ENCODE assay signal across 10 mouse cellular contexts in genomic region chr3:89417131-89417530, GRCm38 (mm10). TPM values are rescaled to one million over a fixed set of nuclear protein-coding genes. Genes with fewer than 3 reads are reported as not detected.
A peak's percentile ranks its signal among the peaks of the same experiment; 100 is the strongest.
DNase-seq lines count a peak whose midpoint lies in the region; ATAC-seq and TF ChIP-seq lines count a peak whose summit lies in the region.
"Had no signal": no experiment of that assay in that cellular context is flagged by ENCODE, and none has a peak within 500 bp of the region (broad histone marks: within the 10 kb centered on the region; RNA-seq: fewer than 3 reads in every experiment).

No protein-coding gene starts in this region.

- intact Hi-C loops in left cerebral cortex, postnatal 10 days (cut with DNase I) = no loop called here

- H3K36me3 ChIP-seq in lung, embryonic 14.5 days (ENCODE audit: insufficient read depth) = peaks cover 32% of the 10 kb centered on the region
- H3K36me3 ChIP-seq in limb, embryonic 12.5 days = peaks cover 36% of the 10 kb centered on the region
- peaks cover 10% of the 10 kb centered on the region; the same call in 1 of the 2 replicates for H3K36me3 ChIP-seq in neural tube, embryonic 14.5 days (ENCODE audit: control insufficient read depth, insufficient read depth, low read length)

- 0 out of 2 replicates have a peak, but pooled peaks have one; percentile 35 for TF ChIP-seq POLR2A in embryonic fibroblast, embryonic 13.5 days (IDR thresholded peaks at IDR 0.05; ENCODE audit: low read depth, low read length)

- WGBS in lung, embryonic 14.5 days = 18% methylated on average over 2 of the region's 2 CpGs
- WGBS in limb, embryonic 12.5 days = 38% methylated on average over 2 of the region's 2 CpGs
- 30% methylated on average over 2 of the region's 2 CpGs for WGBS in neural tube, embryonic 14.5 days

- DNase-seq in lung, embryonic 14.5 days = no peak
- no peak for DNase-seq in lung, adult 18-20 months
- no peak for DNase-seq in left cerebral cortex, postnatal 10 days (ENCODE audit: extremely low spot score in 1 of 2, low spot score in 2 of 2)
- DNase-seq in cerebellum, postnatal 4 days (ENCODE audit: low spot score in 2 of 2) = no peak
- DNase-seq: kidney, postnatal 10 days had no signal

- no peak for ATAC-seq in lung, embryonic 14.5 days (ENCODE audit: insufficient read depth)
- no peak for ATAC-seq in limb, embryonic 12.5 days (ENCODE audit: insufficient number of reproducible peaks, insufficient read depth, low FRiP score, low TSS enrichment, low read depth)
- no peak for ATAC-seq in neural tube, embryonic 14.5 days (ENCODE audit: low read depth)
- ATAC-seq in megakaryocyte progenitor cell, adult 5-6 weeks (replicated peaks; ENCODE audit: poor library complexity) = no peak

- no peak for TF ChIP-seq CTCF in lung, embryonic 14.5 days (IDR thresholded peaks at IDR 0.05; ENCODE audit: low read depth)
- TF ChIP-seq CTCF in embryonic fibroblast, embryonic 13.5 days (IDR thresholded peaks at IDR 0.05; ENCODE audit: borderline replicate concordance, insufficient read depth, low read length) = no peak

- H3K9ac ChIP-seq in lung, embryonic 14.5 days = peak overlapping the region; percentile 58
- H3K9ac ChIP-seq in limb, embryonic 12.5 days (replicated peaks) = peak overlapping the region; percentile 66
- peak overlapping the region; percentile 28; the same call in 1 of the 2 replicates for H3K9ac ChIP-seq in neural tube, embryonic 14.5 days (replicated peaks; ENCODE audit: low read depth, low read length)

- H3K4me1 ChIP-seq in lung, embryonic 14.5 days (ENCODE audit: insufficient read depth) = peaks cover 18% of the 10 kb centered on the region
- H3K4me1 ChIP-seq in embryonic fibroblast, embryonic 13.5 days (ENCODE audit: control insufficient read depth, insufficient read depth, low read length) = 0 out of 2 replicates have a peak, but pooled peaks cover 4% of the 10 kb centered on the region
- H3K4me1 ChIP-seq in limb, embryonic 12.5 days (replicated peaks) = peaks cover 35% of the 10 kb centered on the region
- H3K4me1 ChIP-seq in neural tube, embryonic 14.5 days (ENCODE audit: control insufficient read depth, insufficient read depth, low read length) = peaks cover 23% of the 10 kb centered on the region

- peak overlapping the region; percentile 99 for H3K27ac ChIP-seq in lung, embryonic 14.5 days (ENCODE audit: low read depth)
- peak overlapping the region; percentile 87 for H3K27ac ChIP-seq in embryonic fibroblast, embryonic 13.5 days (ENCODE audit: insufficient read depth, low read length)
- peak overlapping the region; percentile 97 for H3K27ac ChIP-seq in limb, embryonic 12.5 days
- H3K27ac ChIP-seq in neural tube, embryonic 14.5 days (ENCODE audit: low read depth, low read length) = peak overlapping the region; percentile 52; the same call in 1 of the 2 replicates

- no peaks in the 10 kb centered on the region for H3K27me3 ChIP-seq in lung, embryonic 14.5 days (ENCODE audit: insufficient read depth, low read length)
- no peaks in the 10 kb centered on the region for H3K27me3 ChIP-seq in limb, embryonic 12.5 days
- no peaks in the 10 kb centered on the region for H3K27me3 ChIP-seq in neural tube, embryonic 14.5 days (ENCODE audit: control insufficient read depth, insufficient read depth, low read length)

- H3K9me3 ChIP-seq in lung, embryonic 14.5 days (ENCODE audit: low read depth, low read length) = no peaks in the 10 kb centered on the region
- no peaks in the 10 kb centered on the region for H3K9me3 ChIP-seq in limb, embryonic 12.5 days
- H3K9me3 ChIP-seq in neural tube, embryonic 14.5 days (ENCODE audit: control insufficient read depth, low read length) = no peaks in the 10 kb centered on the region

- peak overlapping the region; percentile 86 for H3K4me2 ChIP-seq in lung, embryonic 14.5 days
- H3K4me2 ChIP-seq in limb, embryonic 12.5 days = peak overlapping the region; percentile 80
- H3K4me2 ChIP-seq in neural tube, embryonic 14.5 days (ENCODE audit: low read depth, low read length) = peak overlapping the region; percentile 71

- peak overlapping the region; percentile 55 for H3K4me3 ChIP-seq in lung, embryonic 14.5 days (ENCODE audit: low read depth, low read length)
- peak overlapping the region; percentile 95 for H3K4me3 ChIP-seq in embryonic fibroblast, embryonic 13.5 days (ENCODE audit: insufficient read depth, low read length)
- H3K4me3 ChIP-seq in limb, embryonic 12.5 days (replicated peaks) = peak overlapping the region; percentile 60
- peak overlapping the region; percentile 56 for H3K4me3 ChIP-seq in neural tube, embryonic 14.5 days (ENCODE audit: low read depth, low read length)

RNA-seq across cellular contexts. Expression of gene Cks1b, which starts 1.1 kb away (rescaled TPM):
- 655 and 692 TPM in 2 replicates for polyA plus RNA-seq in lung, embryonic 14.5 days (2014; fragmentation: Nextera tagmentation; extraction: Ambion mirVana)
- polyA plus RNA-seq in embryonic fibroblast, embryonic 13.5 days (2011; ENCODE audit: insufficient read length, low read depth, missing spikeins) = 142 and 174 TPM in 2 replicates
- 585 and 619 TPM in 2 replicates for polyA plus RNA-seq in limb, embryonic 12.5 days (2016; fragmentation: Nextera tagmentation; extraction: Ambion mirVana)
- 72.0 and 85.4 TPM in 2 replicates for polyA plus RNA-seq in neural tube, embryonic 14.5 days (2014; fragmentation: Nextera tagmentation; extraction: Ambion mirVana)
- 268 TPM in 2 replicates for total RNA-seq in megakaryocyte progenitor cell, adult 5-6 weeks (2015)
- total RNA-seq in megakaryocyte progenitor cell, adult 5-6 weeks (2017) = 171 and 192 TPM in 2 replicates
- total RNA-seq in left cerebral cortex, postnatal 10 days (2021) = 1 to 10 TPM; 7.4 to 8.0 TPM

RNA-seq across cellular contexts. Expression of gene Shc1, which starts 1.1 kb away (rescaled TPM):
- 69.5 and 75.2 TPM in 2 replicates for polyA plus RNA-seq in lung, embryonic 14.5 days (2014; fragmentation: Nextera tagmentation; extraction: Ambion mirVana)
- polyA plus RNA-seq in embryonic fibroblast, embryonic 13.5 days (2011; ENCODE audit: insufficient read length, low read depth, missing spikeins) = 224 and 227 TPM in 2 replicates
- 84.4 and 90.9 TPM in 2 replicates for polyA plus RNA-seq in limb, embryonic 12.5 days (2016; fragmentation: Nextera tagmentation; extraction: Ambion mirVana)
- 4.1 and 18.9 TPM in 2 replicates for polyA plus RNA-seq in neural tube, embryonic 14.5 days (2014; fragmentation: Nextera tagmentation; extraction: Ambion mirVana)
- 41.4 and 42.8 TPM in 2 replicates for total RNA-seq in megakaryocyte progenitor cell, adult 5-6 weeks (2015)
- total RNA-seq in megakaryocyte progenitor cell, adult 5-6 weeks (2017) = 49.6 and 52.8 TPM in 2 replicates
- 10 to 100 TPM; 12.2 to 13.8 TPM for total RNA-seq in left cerebral cortex, postnatal 10 days (2021)

RNA-seq across cellular contexts. Expression of gene Flad1, which starts 5.5 kb away (rescaled TPM):
- 18.1 and 18.2 TPM in 2 replicates for polyA plus RNA-seq in lung, embryonic 14.5 days (2014; fragmentation: Nextera tagmentation; extraction: Ambion mirVana)
- 10.9 and 11.2 TPM in 2 replicates for polyA plus RNA-seq in embryonic fibroblast, embryonic 13.5 days (2011; ENCODE audit: insufficient read length, low read depth, missing spikeins)
- 25.0 and 26.4 TPM in 2 replicates for polyA plus RNA-seq in limb, embryonic 12.5 days (2016; fragmentation: Nextera tagmentation; extraction: Ambion mirVana)
- polyA plus RNA-seq in neural tube, embryonic 14.5 days (2014; fragmentation: Nextera tagmentation; extraction: Ambion mirVana) = 29.5 and 30.8 TPM in 2 replicates
- total RNA-seq in megakaryocyte progenitor cell, adult 5-6 weeks (2015) = 9.4 and 11.3 TPM in 2 replicates
- total RNA-seq in megakaryocyte progenitor cell, adult 5-6 weeks (2017) = 12.5 and 18.7 TPM in 2 replicates
- total RNA-seq in left cerebral cortex, postnatal 10 days (2021) = 10 to 100 TPM; 31.9 to 32.7 TPM

RNA-seq across cellular contexts. Expression of gene Pygo2, which starts 12.9 kb away (rescaled TPM):
- 54.0 and 56.8 TPM in 2 replicates for polyA plus RNA-seq in lung, embryonic 14.5 days (2014; fragmentation: Nextera tagmentation; extraction: Ambion mirVana)
- 42.4 and 45.2 TPM in 2 replicates for polyA plus RNA-seq in embryonic fibroblast, embryonic 13.5 days (2011; ENCODE audit: insufficient read length, low read depth, missing spikeins)
- polyA plus RNA-seq in limb, embryonic 12.5 days (2016; fragmentation: Nextera tagmentation; extraction: Ambion mirVana) = 62.4 and 64.0 TPM in 2 replicates
- polyA plus RNA-seq in neural tube, embryonic 14.5 days (2014; fragmentation: Nextera tagmentation; extraction: Ambion mirVana) = 39.8 and 50.3 TPM in 2 replicates
- total RNA-seq in megakaryocyte progenitor cell, adult 5-6 weeks (2015) = 18.9 and 25.2 TPM in 2 replicates
- 11.8 and 12.8 TPM in 2 replicates for total RNA-seq in megakaryocyte progenitor cell, adult 5-6 weeks (2017)
- total RNA-seq in left cerebral cortex, postnatal 10 days (2021) = 10 to 100 TPM; 46.0 to 50.6 TPM

RNA-seq across cellular contexts. Expression of gene Lenep, which starts 14.5 kb away (rescaled TPM):
- 0.19 and 0.33 TPM in 2 replicates for polyA plus RNA-seq in lung, embryonic 14.5 days (2014; fragmentation: Nextera tagmentation; extraction: Ambion mirVana)
- polyA plus RNA-seq in embryonic fibroblast, embryonic 13.5 days (2011; ENCODE audit: insufficient read length, low read depth, missing spikeins) = not detected in 2 replicates
- polyA plus RNA-seq in limb, embryonic 12.5 days (2016; fragmentation: Nextera tagmentation; extraction: Ambion mirVana) = 1.0 TPM in 1 of 2 replicates, not detected in the other
- 0.88 and 1.9 TPM in 2 replicates for polyA plus RNA-seq in neural tube, embryonic 14.5 days (2014; fragmentation: Nextera tagmentation; extraction: Ambion mirVana)
- 1.5 and 2.7 TPM in 2 replicates for total RNA-seq in megakaryocyte progenitor cell, adult 5-6 weeks (2015)
- total RNA-seq in megakaryocyte progenitor cell, adult 5-6 weeks (2017) = 0.21 and 2.6 TPM in 2 replicates
- not detected for total RNA-seq in left cerebral cortex, postnatal 10 days (2021)
- total RNA-seq: common myeloid progenitor, adult 5-6 weeks had no signal
